Comparison of ENCODE assay signal across 8 mouse cellular contexts in genomic region chrX:8251789-8252333, GRCm38 (mm10). TPM values are rescaled to one million over a fixed set of nuclear protein-coding genes. Genes with fewer than 3 reads are reported as not detected.
DNase-seq lines count a peak whose midpoint lies in the region; ATAC-seq and TF ChIP-seq lines count a peak whose summit lies in the region.

No protein-coding gene starts in this region.

- H3K9ac ChIP-seq in heart, adult 2 months (ENCODE audit: low read depth, low read length) = peak overlapping the region; percentile 67
- H3K9ac ChIP-seq in forebrain, postnatal 0 days = peak overlapping the region; percentile 64

- ATAC-seq in forebrain, postnatal 0 days = peak; percentile 43
- peak; percentile 28 for ATAC-seq in megakaryocyte, adult 5-6 weeks (ENCODE audit: poor library complexity, severe bottlenecking)

- TF ChIP-seq POLR2A in heart, adult 2 months (IDR thresholded peaks at IDR 0.05; ENCODE audit: insufficient read depth, low read depth, low read length) = peak; percentile 64; the same call in 1 of the 2 replicates

- no peaks in the 10 kb centered on the region for H3K27me3 ChIP-seq in heart, adult 2 months (ENCODE audit: control insufficient read depth, insufficient read depth, low read length)
- no peaks in the 10 kb centered on the region for H3K27me3 ChIP-seq in E14TG2a.4 (ENCODE audit: insufficient read depth, low read length)
- no peaks in the 10 kb centered on the region for H3K27me3 ChIP-seq in forebrain, postnatal 0 days (ENCODE audit: insufficient read depth, low read length)

- DNase-seq in heart, adult 2 months = no peak
- DNase-seq in heart, adult 8-10 months (ENCODE audit: low spot score) = no peak
- no peak for DNase-seq in forebrain, postnatal 0 days
- DNase-seq in urinary bladder, postnatal 10 days (ENCODE audit: low spot score) = no peak
- DNase-seq in MN1 (ENCODE audit: low spot score) = no peak
- DNase-seq in right cerebral cortex, postnatal 4 days = no peak

- 14% methylated on average over 18 of the region's 18 CpGs for WGBS in heart, adult 2 months
- WGBS in forebrain, postnatal 0 days = 22% methylated on average over 18 of the region's 18 CpGs

- H3K4me2 ChIP-seq in forebrain, postnatal 0 days (ENCODE audit: low read depth) = peak overlapping the region; percentile 52

- no peaks in the 10 kb centered on the region for H3K9me3 ChIP-seq in E14TG2a.4 (ENCODE audit: low read length)
- no peaks in the 10 kb centered on the region for H3K9me3 ChIP-seq in forebrain, postnatal 0 days (ENCODE audit: low read length)

- no peak for TF ChIP-seq EP300 in heart, adult 2 months (IDR thresholded peaks at IDR 0.05; ENCODE audit: insufficient read depth, low read depth, low read length)

- H3K27ac ChIP-seq in heart, adult 2 months = peak overlapping the region; percentile 92
- peak overlapping the region; percentile 82; the same call in 1 of the 2 replicates for H3K27ac ChIP-seq in forebrain, postnatal 0 days (ENCODE audit: low read depth, low read length)

- intact Hi-C loops in heart, adult 2 months (cut with DNase I) = loop anchor here (10.0 kb wide), 2 partner anchors 107 to 177 kb away; partner anchors contain the start of genes Rbm3 and Suv39h1

- no peaks in the 10 kb centered on the region for H3K4me1 ChIP-seq in heart, adult 2 months (ENCODE audit: control insufficient read depth, insufficient read depth, low read length)
- H3K4me1 ChIP-seq in E14TG2a.4 (replicated peaks; ENCODE audit: low read depth, low read length) = peaks cover 24% of the 10 kb centered on the region
- 0 out of 2 replicates have a peak, but pooled peaks cover 7% of the 10 kb centered on the region for H3K4me1 ChIP-seq in forebrain, postnatal 0 days (ENCODE audit: insufficient read depth)

- no peaks in the 10 kb centered on the region for H3K36me3 ChIP-seq in heart, adult 2 months (ENCODE audit: control insufficient read depth, insufficient read depth, low read length)
- peaks cover 22% of the 10 kb centered on the region for H3K36me3 ChIP-seq in E14TG2a.4 (ENCODE audit: insufficient read depth, low read length)
- H3K36me3 ChIP-seq in forebrain, postnatal 0 days (ENCODE audit: insufficient read depth) = no peaks in the 10 kb centered on the region

- H3K79me2 ChIP-seq in heart, adult 2 months (replicated peaks; ENCODE audit: control insufficient read depth, insufficient read depth, low read length) = no peaks in the 10 kb centered on the region

- no peak for TF ChIP-seq CTCF in heart, adult 2 months (IDR thresholded peaks at IDR 0.05)
- TF ChIP-seq CTCF in E14TG2a.4 (conservative IDR thresholded peaks at IDR 0.05; ENCODE audit: low read length) = no peak
- no peak for TF ChIP-seq CTCF in forebrain, postnatal 0 days (IDR thresholded peaks at IDR 0.05; ENCODE audit: low read depth)

- peak overlapping the region; percentile 52 for H3K4me3 ChIP-seq in heart, adult 2 months
- peak overlapping the region; percentile 87 for H3K4me3 ChIP-seq in E14TG2a.4 (replicated peaks; ENCODE audit: low read length)
- H3K4me3 ChIP-seq in forebrain, postnatal 0 days (ENCODE audit: low read depth, low read length) = peak overlapping the region; percentile 57

RNA-seq across cellular contexts. Expression of gene Ftsj1, which starts 0.3 kb away (rescaled TPM):
- 10 to 100 TPM in 1 of 2 experiments, 1 to 10 TPM in 1; 9.6 to 11.8 TPM for total RNA-seq in heart, adult 2 months (2021)
- 20.0 and 24.0 TPM in 2 replicates for polyA plus RNA-seq in heart, adult 2 months (2012; rRNA removed)
- 10 to 100 TPM in 3 of 4 experiments, 1 to 10 TPM in 1; 9.8 to 12.3 (median 11.2) TPM for total RNA-seq in heart, adult 8-10 months (2022)
- 36.9 and 44.9 TPM in 2 replicates for total RNA-seq in forebrain, postnatal 0 days (2014; rRNA removed)
- polyA plus RNA-seq in forebrain, postnatal 0 days (2015; fragmentation: Nextera tagmentation; extraction: Ambion mirVana) = 40.0 and 45.4 TPM in 2 replicates
- total RNA-seq in megakaryocyte, adult 5-6 weeks (2015) = 16.3 and 17.5 TPM in 2 replicates
- total RNA-seq in megakaryocyte, adult 5-6 weeks (2017) = 14.2 and 14.4 TPM in 2 replicates

RNA-seq across cellular contexts. Expression of gene Slc38a5, which starts 19.1 kb away (rescaled TPM):
- total RNA-seq in heart, adult 2 months (2021) = 1 to 10 TPM in 1 of 2 experiments, under 1 TPM in 1; 0.29 to 1.4 TPM
- 0.70 and 1.9 TPM in 2 replicates for polyA plus RNA-seq in heart, adult 2 months (2012; rRNA removed)
- total RNA-seq in heart, adult 8-10 months (2022) = under 1 TPM in 3 of 4 experiments, not detected in 1; 0.31 to 0.98 (median 0.43) TPM
- 15.3 and 20.8 TPM in 2 replicates for total RNA-seq in forebrain, postnatal 0 days (2014; rRNA removed)
- polyA plus RNA-seq in forebrain, postnatal 0 days (2015; fragmentation: Nextera tagmentation; extraction: Ambion mirVana) = 21.5 and 25.0 TPM in 2 replicates
- total RNA-seq in megakaryocyte, adult 5-6 weeks (2015) = 1.3 and 4.1 TPM in 2 replicates
- 2.4 and 3.7 TPM in 2 replicates for total RNA-seq in megakaryocyte, adult 5-6 weeks (2017)

RNA-seq across cellular contexts. Expression of gene Porcn, which starts 45.5 kb away (rescaled TPM):
- total RNA-seq in heart, adult 2 months (2021) = 1 to 10 TPM; 2.3 to 2.9 TPM
- polyA plus RNA-seq in heart, adult 2 months (2012; rRNA removed) = 11.9 and 15.8 TPM in 2 replicates
- total RNA-seq in heart, adult 8-10 months (2022) = 1 to 10 TPM; 2.1 to 3.9 (median 2.9) TPM
- total RNA-seq in forebrain, postnatal 0 days (2014; rRNA removed) = 37.0 and 45.8 TPM in 2 replicates
- 39.4 and 46.6 TPM in 2 replicates for polyA plus RNA-seq in forebrain, postnatal 0 days (2015; fragmentation: Nextera tagmentation; extraction: Ambion mirVana)
- 0.27 TPM in 1 of 2 replicates, not detected in the other for total RNA-seq in megakaryocyte, adult 5-6 weeks (2015)
- 0.22 and 0.41 TPM in 2 replicates for total RNA-seq in megakaryocyte, adult 5-6 weeks (2017)

RNA-seq across cellular contexts. Expression of gene Ebp, which starts 58.5 kb away (rescaled TPM):
- 10 to 100 TPM; 15.2 to 23.1 TPM for total RNA-seq in heart, adult 2 months (2021)
- 37.3 and 40.2 TPM in 2 replicates for polyA plus RNA-seq in heart, adult 2 months (2012; rRNA removed)
- total RNA-seq in heart, adult 8-10 months (2022) = 10 to 100 TPM; 14.5 to 21.8 (median 17.8) TPM
- total RNA-seq in forebrain, postnatal 0 days (2014; rRNA removed) = 11.3 and 14.3 TPM in 2 replicates
- 20.0 and 23.9 TPM in 2 replicates for polyA plus RNA-seq in forebrain, postnatal 0 days (2015; fragmentation: Nextera tagmentation; extraction: Ambion mirVana)
- 56.4 and 70.7 TPM in 2 replicates for total RNA-seq in megakaryocyte, adult 5-6 weeks (2015)
- total RNA-seq in megakaryocyte, adult 5-6 weeks (2017) = 108 and 125 TPM in 2 replicates
